Mouse (Mus musculus): Measurements from ENCODE around the gene Zfp759.

DNA sequence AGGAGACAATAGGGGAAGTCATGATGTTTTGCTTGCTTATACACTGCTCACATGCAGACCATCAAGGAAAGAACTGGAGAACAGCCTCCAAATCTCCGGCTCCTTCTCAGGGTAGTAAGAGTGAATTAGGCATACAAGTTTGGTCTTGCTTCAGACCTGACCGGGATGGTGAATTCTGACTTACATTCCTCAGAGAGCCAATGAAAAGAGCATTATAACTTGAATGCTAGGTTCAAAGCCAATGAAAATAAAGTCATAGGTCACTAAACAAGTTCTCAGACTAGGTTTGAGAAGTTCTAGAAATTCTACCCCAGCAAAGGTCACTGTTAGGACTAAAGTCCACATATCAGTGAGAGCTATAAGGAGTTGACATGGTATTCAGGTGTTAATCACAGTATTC, 44.2 kb upstream of the Zfp759 start:
- TF ChIP-seq GATA1 (IDR thresholded peaks at IDR 0.05; ENCODE audit: borderline replicate concordance, low read length) (no peak), FLI1 (IDR thresholded peaks at IDR 0.05; ENCODE audit: low read length) (no peak)
